Mouse (Mus musculus): ENCODE measurements around the gene Acot3. TPM values are rescaled to one million over a fixed set of nuclear protein-coding genes. Genes with fewer than 3 reads are reported as not detected.
"Not testable (repeated sequence)": the region's sequence is repeated elsewhere in the genome, so short reads cannot be mapped to it uniquely, and the experiment has no call there.

Acot3 gene
- total RNA-seq, 2 experiments from 2014 or later = 2.3 to 3.3 TPM

GRCm38 (mm10) chr12:84046906-84047305 is 5.0 kb upstream of the Acot3 start:
- Histone ChIP-seq H3K4me3 (no peak overlapping the region), H3K27ac (no peak overlapping the region)
- DNase-seq (ENCODE audit: extremely low spot score in 1 of 2, low spot score in 2 of 2) = no peak
- no peak for TF ChIP-seq CTCF (IDR thresholded peaks at IDR 0.05)
- intact Hi-C loops (cut with DNase I) = no loop called here

DNA sequence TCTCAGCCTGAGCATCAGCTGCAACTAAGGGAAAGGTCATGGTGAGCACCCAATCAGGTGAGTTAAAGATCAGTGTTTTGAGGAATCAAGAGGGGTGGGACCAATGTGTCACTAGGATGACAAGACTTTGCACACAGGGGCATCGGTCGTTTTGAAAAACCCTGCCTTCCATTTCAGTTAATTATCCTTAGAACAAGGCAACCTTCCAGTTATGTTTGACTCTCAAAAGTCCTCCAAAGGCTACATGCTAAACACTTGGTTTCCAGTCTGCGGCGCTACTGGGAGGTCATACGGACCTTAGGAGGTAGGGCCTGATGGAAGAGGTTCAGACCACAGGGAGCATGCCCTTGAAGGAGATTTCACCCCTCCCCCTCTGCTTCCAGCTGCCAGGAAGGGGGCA is 1.2 kb upstream of the Acot3 start:
- H3K27ac ChIP-seq; H3K4me3 ChIP-seq; DNase-seq (ENCODE audit: extremely low spot score in 1 of 2, low spot score in 2 of 2); intact Hi-C loops (cut with DNase I): not testable (repeated sequence)

DNA sequence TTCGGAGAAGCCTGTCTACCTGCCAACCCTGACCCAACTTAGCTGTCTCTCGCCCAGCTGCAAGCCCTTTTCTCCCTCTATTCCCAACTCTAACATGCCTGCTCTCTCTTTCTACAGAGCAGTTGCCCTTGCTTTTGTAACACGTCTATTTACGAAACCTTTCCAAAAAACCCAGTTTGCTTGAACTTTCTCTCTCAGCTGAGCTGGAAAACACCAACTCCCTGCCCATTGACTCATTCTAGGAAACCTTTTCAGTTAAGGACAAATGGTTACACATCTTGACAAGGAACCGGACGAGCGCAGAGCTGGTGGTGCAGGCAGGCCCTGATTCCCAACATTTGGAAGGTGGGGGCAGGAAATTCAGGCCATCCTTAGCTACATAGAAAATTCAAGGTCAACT is 665 bp downstream of the Acot3 start:
- DNase-seq (ENCODE audit: extremely low spot score in 1 of 2, low spot score in 2 of 2) = no peak
- Histone ChIP-seq H3K4me3 (no peak overlapping the region), H3K27ac (no peak overlapping the region)
- no peak for TF ChIP-seq CTCF (IDR thresholded peaks at IDR 0.05)
- intact Hi-C loops (cut with DNase I) = no loop called here

DNA sequence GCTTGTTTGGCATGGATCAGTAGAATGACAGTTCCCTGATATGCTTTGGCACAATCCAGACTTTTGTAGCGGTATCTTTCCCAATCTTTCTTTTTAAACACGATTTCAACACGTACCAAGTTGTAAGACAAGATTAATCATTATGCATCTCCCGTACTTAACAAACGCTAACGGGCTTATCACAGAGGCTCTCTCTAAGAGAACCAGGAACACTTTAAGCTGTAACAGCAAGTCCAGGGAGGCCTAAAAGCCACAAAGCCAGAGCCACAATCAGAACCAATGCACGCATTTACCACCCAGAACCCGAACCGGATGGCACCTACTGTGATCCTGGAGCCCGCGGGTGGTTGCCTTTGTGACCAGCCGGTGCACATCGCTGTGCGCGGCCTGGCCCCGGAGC is 1.2 kb downstream of the Acot3 start:
- no peak overlapping the region for H3K27ac ChIP-seq
- intact Hi-C loops (cut with DNase I) = no loop called here
- H3K4me3 ChIP-seq = peak overlapping the region; percentile 51
- TF ChIP-seq CTCF (IDR thresholded peaks at IDR 0.05) = no peak
- DNase-seq (ENCODE audit: extremely low spot score in 1 of 2, low spot score in 2 of 2) = peak in 1 of 2 experiments; percentile 22

- no peak overlapping the region for H3K27ac ChIP-seq
- intact Hi-C loops (cut with DNase I) = no loop called here
- peak overlapping the region; percentile 51 for H3K4me3 ChIP-seq
- TF ChIP-seq CTCF (IDR thresholded peaks at IDR 0.05) = no peak; the same call in 1 of the 2 replicates
- peak; percentile 20 to 23 for DNase-seq (ENCODE audit: extremely low spot score in 1 of 2, low spot score in 2 of 2)
Observed at GRCm38 (mm10) chr12:84053679-84054391, 1.9 kb downstream of the Acot3 start.

- no peak for DNase-seq (ENCODE audit: extremely low spot score in 1 of 2, low spot score in 2 of 2)
Observed at GRCm38 (mm10) chr12:84060946-84061345, 9.0 kb downstream of the Acot3 start.

GRCm38 (mm10) chr12:84062336-84062735 is 10.4 kb downstream of the Acot3 start:
- TF ChIP-seq CTCF (IDR thresholded peaks at IDR 0.05) = no peak
- no peak for DNase-seq (ENCODE audit: extremely low spot score in 1 of 2, low spot score in 2 of 2)
- H3K27ac ChIP-seq = no peak overlapping the region
- H3K4me3 ChIP-seq = no peak overlapping the region
- intact Hi-C loops (cut with DNase I) = loop anchor here (5.0 kb wide), 1 partner anchor 350 kb away; no protein-coding TSS in a partner anchor

More at GRCm38 (mm10) chr12:84060946-84061345, 9.0 kb downstream of the Acot3 start:
- TF ChIP-seq CTCF (IDR thresholded peaks at IDR 0.05) = peak; percentile 70
- Histone ChIP-seq H3K27ac (no peak overlapping the region), H3K4me3 (no peak overlapping the region)
- intact Hi-C loops (cut with DNase I) = loop anchor here (2.0 to 5.0 kb wide), 2 partner anchors 88 to 349 kb away; no protein-coding TSS in a partner anchor

GRCm38 (mm10) chr12:84063228-84063627 is 11.3 kb downstream of the Acot3 start:
- H3K4me3 ChIP-seq = no peak overlapping the region
- H3K27ac ChIP-seq = no peak overlapping the region
- intact Hi-C loops (cut with DNase I) = loop anchor here (1.0 to 5.0 kb wide), 2 partner anchors 22 to 351 kb away; no protein-coding TSS in a partner anchor
- DNase-seq (ENCODE audit: extremely low spot score in 1 of 2, low spot score in 2 of 2) = no peak
- peak; percentile 32 for TF ChIP-seq CTCF (IDR thresholded peaks at IDR 0.05)

- Histone ChIP-seq H3K27ac (no peak overlapping the region), H3K4me3 (no peak overlapping the region)
- intact Hi-C loops (cut with DNase I) = loop anchor here (1.0 to 5.0 kb wide), 2 partner anchors 21 to 352 kb away; no protein-coding TSS in a partner anchor
- TF ChIP-seq CTCF (IDR thresholded peaks at IDR 0.05) = no peak
- DNase-seq (ENCODE audit: extremely low spot score in 1 of 2, low spot score in 2 of 2) = no peak
Observed at GRCm38 (mm10) chr12:84063833-84064232, 11.9 kb downstream of the Acot3 start.

DNA sequence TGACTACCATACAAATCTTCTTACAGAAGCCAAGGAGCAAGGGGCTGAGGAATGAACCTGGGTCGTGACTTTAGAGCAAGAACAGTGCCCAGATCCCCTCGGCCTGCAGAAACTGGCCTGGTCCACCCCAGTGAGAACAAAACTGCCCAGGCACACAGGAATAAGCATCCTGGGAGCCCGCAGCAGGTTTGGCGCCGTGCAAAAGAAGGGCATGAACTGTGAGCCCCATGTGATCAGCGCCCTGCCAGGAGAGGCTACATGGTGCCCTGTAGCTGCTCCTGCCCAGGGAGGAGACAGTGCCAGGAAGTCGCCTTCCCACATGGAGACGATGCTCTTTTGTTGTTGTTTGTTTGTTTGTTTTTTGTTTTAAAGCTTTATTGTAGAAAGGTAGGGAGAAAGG is 12.7 kb downstream of the Acot3 start:
- intact Hi-C loops (cut with DNase I) = loop anchor here (5.0 kb wide), 1 partner anchor 352 kb away; no protein-coding TSS in a partner anchor
- no peak overlapping the region for H3K27ac ChIP-seq
- H3K4me3 ChIP-seq = no peak overlapping the region
- no peak for DNase-seq (ENCODE audit: extremely low spot score in 1 of 2, low spot score in 2 of 2)
- TF ChIP-seq CTCF (IDR thresholded peaks at IDR 0.05) = no peak

GRCm38 (mm10) chr12:84067752-84068151 is 15.8 kb downstream of the Acot3 start:
- no peak overlapping the region for H3K4me3 ChIP-seq
- no peak for TF ChIP-seq CTCF (IDR thresholded peaks at IDR 0.05)
- H3K27ac ChIP-seq = no peak overlapping the region
- DNase-seq (ENCODE audit: extremely low spot score in 1 of 2, low spot score in 2 of 2) = no peak
- intact Hi-C loops (cut with DNase I) = no loop called here

DNA sequence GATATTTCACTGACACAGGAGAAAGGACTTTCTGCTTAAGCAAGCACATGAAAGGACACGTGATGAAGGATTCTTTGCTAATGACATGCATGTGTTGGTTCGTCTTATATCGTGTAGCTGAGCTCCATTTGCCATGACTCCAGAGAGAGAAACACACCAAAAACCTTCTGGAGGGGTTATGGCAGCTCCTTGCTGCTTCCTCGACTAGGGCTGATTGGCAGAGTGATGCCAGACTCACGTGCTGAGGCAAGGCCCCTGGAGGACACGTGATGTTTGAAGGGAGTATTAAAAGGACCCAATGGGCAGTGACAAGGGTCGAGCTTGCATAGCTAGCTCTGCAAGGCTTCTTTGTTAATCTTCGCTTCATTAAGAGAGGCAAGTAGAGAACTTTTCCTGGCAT is 16.4 kb downstream of the Acot3 start:
- intact Hi-C loops (cut with DNase I) = no loop called here
- Histone ChIP-seq H3K4me3 (no peak overlapping the region), H3K27ac (no peak overlapping the region)
- DNase-seq (ENCODE audit: extremely low spot score in 1 of 2, low spot score in 2 of 2) = no peak
- no peak for TF ChIP-seq CTCF (IDR thresholded peaks at IDR 0.05)

GRCm38 (mm10) chr12:84068986-84069385 is 17.0 kb downstream of the Acot3 start, which contains the start of gene Acot5:
Gene Acot5, plus strand, starts transcription at chr12:84069325.
- intact Hi-C loops (cut with DNase I) = no loop called here
- Histone ChIP-seq H3K4me3 (peak within 1 kb of the TSS; percentile 46), H3K27ac (peak within 1 kb of the TSS; percentile 56)
- TF ChIP-seq CTCF (IDR thresholded peaks at IDR 0.05) = no peak
- DNase-seq (ENCODE audit: extremely low spot score in 1 of 2, low spot score in 2 of 2) = no peak

- peak overlapping the region; percentile 46 for H3K4me3 ChIP-seq
- H3K27ac ChIP-seq = peak overlapping the region; percentile 56
- intact Hi-C loops (cut with DNase I) = not testable (repeated sequence)
- peak; percentile 36 to 37 for DNase-seq (ENCODE audit: extremely low spot score in 1 of 2, low spot score in 2 of 2)
Observed at GRCm38 (mm10) chr12:84069582-84069981, 17.6 kb downstream of the Acot3 start.
